Mouse (Mus musculus) forebrain, embryonic 14.5 days (tissue): ENCODE data around the gene Gnat1. TPM values are rescaled to one million over a fixed set of nuclear protein-coding genes. Genes with fewer than 3 reads are reported as not detected.

Experiments used
- ATAC-seq: fragments of 200-750 bp; cut with Nextera tagmentation; 2 replicates; pipeline ENCODE4 v1.8.0; 2017; ENCODE audit warnings: mild to moderate bottlenecking, moderate library complexity
- DNase-seq: peaks from one replicate; pipeline ENCODE4 v3.0.0-alpha.2; 2015; ENCODE audit warnings: low spot score
- H3K27ac ChIP-seq: fragments of 300-500 bp; sonication (generic); 2 replicates; pipeline ENCODE4 v1.5.1; 2014; ENCODE audit warnings: low read depth, mild to moderate bottlenecking, control low read depth, low read length, moderate library complexity
- H3K27me3 ChIP-seq: fragments of 300-500 bp; sonication (generic); replicated peaks from 2 replicates; pipeline ENCODE4 v1.6.1; 2014; ENCODE audit warnings: low read length, control low read depth, mixed read lengths; ENCODE audit not compliant: control insufficient read depth, insufficient read depth
- H3K36me3 ChIP-seq: fragments of 300-500 bp; sonication (generic); 2 replicates; pipeline ENCODE4 v1.6.1; 2014; ENCODE audit warnings: low read length, control low read depth; ENCODE audit not compliant: control insufficient read depth, insufficient read depth
- H3K4me1 ChIP-seq: fragments of 300-500 bp; sonication (generic); 2 replicates; pipeline ENCODE4 v1.6.1; 2014; ENCODE audit warnings: antibody characterized with exemption, low read length, control low read depth; ENCODE audit not compliant: control insufficient read depth, insufficient read depth
- H3K4me2 ChIP-seq: fragments of 300-500 bp; sonication (generic); 2 replicates; pipeline ENCODE4 v1.6.1; 2014; ENCODE audit warnings: mild to moderate bottlenecking, control low read depth, low read length
- H3K4me3 ChIP-seq: fragments of 300-500 bp; sonication (generic); 2 replicates; pipeline ENCODE4 v1.5.1; 2014; ENCODE audit warnings: low read depth, low read length, control low read depth
- H3K9ac ChIP-seq: fragments of 300-500 bp; sonication (generic); 2 replicates; pipeline ENCODE4 v1.6.1; 2014; ENCODE audit warnings: mild to moderate bottlenecking, low read length, control low read depth, moderate library complexity
- H3K9me3 ChIP-seq: fragments of 300-500 bp; sonication (generic); replicated peaks from 2 replicates; pipeline ENCODE4 v1.6.1; 2016; ENCODE audit warnings: low read length, control low read depth, mixed read lengths; ENCODE audit not compliant: control insufficient read depth
- WGBS: fragments of 180-500 bp; shearing (Covaris S2); extraction: QIAGEN DNeasy Blood & Tissue Kit; methylation state at CpG from one replicate; pipeline ENCODE4 v1.1.7; 2014; 5-methylcytosine and 5-hydroxymethylcytosine counted together
- polyA plus RNA-seq: library from polyadenylated mRNA; unstranded; fragments of >200 nt; fragmentation: Nextera tagmentation; extraction: Ambion mirVana; gene quantifications from 2 replicates; pipeline ENCODE4 v1.2.1, GENCODE M21; 2014

Gene Gnat1
- polyA plus RNA-seq: 0.28 and 0.66 TPM in 2 replicates

DNA sequence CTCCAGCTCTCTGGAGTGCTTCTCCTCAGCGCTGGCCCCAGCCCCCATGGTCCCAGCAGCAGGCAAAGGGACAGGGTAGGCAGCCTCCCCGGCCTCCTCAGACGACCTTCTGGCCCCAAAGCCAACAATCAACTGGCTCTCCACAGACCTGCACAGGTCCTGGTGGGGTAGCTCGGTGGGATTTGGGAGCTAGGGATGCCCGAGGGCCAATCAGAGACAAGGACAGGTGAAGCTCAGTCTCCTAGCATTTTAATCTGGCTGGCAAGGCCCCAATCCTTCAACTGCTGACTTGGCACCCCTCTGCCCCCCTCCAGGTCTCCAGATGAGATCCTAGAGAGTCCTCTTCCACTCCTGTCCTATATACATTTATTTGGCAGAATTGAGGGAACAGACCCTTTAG, at the start of gene Gnat1:
Gene Gnat1 (minus strand): TSS at position 212 of the 400 bp plus-strand sequence.
- Histone ChIP-seq H3K27ac (no peak within 1 kb of the TSS), H3K4me2 (no peak within 1 kb of the TSS), H3K9ac (no peak within 1 kb of the TSS), H3K9me3 (no peaks in the 10 kb centered on the region), H3K4me1 (peaks cover 3% of the 10 kb centered on the region), H3K4me3 (no peak within 1 kb of the TSS), H3K27me3 (peaks cover 24% of the 10 kb centered on the region), H3K36me3 (peaks cover 20% of the 10 kb centered on the region)
- ATAC-seq: no peak
- no peak for DNase-seq
- WGBS: 61% methylated on average over 5 of the region's 5 CpGs

DNA sequence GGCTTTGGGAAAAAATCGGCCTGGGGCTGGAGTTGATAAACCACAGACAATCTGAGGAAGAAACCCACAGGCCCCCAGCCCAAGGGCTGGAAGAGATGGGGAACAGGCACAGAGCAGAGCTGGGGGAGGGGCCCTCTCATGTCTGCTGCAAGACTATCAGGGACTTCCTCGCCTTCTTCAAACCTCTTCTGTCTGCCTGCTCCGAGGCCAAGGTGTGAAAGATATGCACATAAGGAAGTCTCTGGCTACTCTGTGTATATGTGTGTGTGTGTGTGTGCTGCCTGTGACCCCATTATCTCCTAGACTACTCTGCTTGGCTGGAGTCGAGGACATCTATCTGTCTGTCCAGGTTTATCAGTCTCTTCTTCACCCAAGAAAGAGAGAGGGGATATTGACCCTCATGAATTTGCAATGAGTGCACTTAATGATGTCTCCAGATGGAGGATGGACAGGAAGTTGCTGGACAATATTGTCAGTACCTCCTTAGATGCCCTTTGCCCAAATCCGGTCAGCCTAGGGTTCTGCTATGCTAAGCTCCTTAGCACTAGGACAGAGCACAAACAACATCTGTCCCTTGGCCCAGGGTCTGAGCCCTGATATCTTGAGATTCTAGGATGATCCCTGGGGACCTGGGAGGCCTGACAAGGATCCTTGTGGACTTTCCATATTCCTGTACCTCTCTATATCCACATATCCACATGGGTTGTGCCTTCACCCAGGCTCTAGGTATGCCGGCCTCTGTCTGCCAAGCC, 49.6 kb upstream of the Gnat1 start:
- Histone ChIP-seq H3K9ac (no peak overlapping the region), H3K4me2 (no peak overlapping the region), H3K4me1 (peaks cover 24% of the 10 kb centered on the region), H3K36me3 (no peaks in the 10 kb centered on the region), H3K9me3 (no peaks in the 10 kb centered on the region), H3K27me3 (no peaks in the 10 kb centered on the region), H3K4me3 (no peak overlapping the region), H3K27ac (peak overlapping the region; percentile 78)
- ATAC-seq: no peak
- DNase-seq: no peak
- 79% methylated on average over 6 of the region's 6 CpGs for WGBS

DNA sequence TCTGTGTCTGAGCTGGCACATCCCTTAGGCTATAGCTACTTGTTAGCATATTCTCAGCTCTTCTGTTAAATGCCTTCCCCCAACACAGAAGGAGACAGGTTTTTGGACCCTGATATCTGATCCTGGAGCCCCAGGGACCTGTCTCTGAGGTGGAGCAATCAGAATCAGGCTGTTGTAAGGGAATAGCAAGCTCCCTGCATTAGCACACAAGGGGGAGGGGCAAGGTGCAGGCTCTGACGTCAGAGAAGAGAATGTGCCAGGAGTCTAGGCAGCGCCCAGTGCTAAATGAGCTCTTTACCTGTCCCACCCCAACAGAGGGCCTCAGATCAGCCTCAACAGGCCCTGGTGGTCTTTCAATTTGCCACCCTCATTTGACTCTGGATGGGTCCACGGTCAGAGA, 47.5 kb upstream of the Gnat1 start:
- Histone ChIP-seq H3K4me3 (no peak overlapping the region), H3K4me2 (no peak overlapping the region), H3K9me3 (no peaks in the 10 kb centered on the region), H3K36me3 (no peaks in the 10 kb centered on the region), H3K9ac (no peak overlapping the region), H3K4me1 (peaks cover 40% of the 10 kb centered on the region), H3K27me3 (no peaks in the 10 kb centered on the region), H3K27ac (no peak overlapping the region)
- no peak for ATAC-seq
- no peak for DNase-seq
- 42% methylated on average over 3 of the region's 3 CpGs for WGBS

DNA sequence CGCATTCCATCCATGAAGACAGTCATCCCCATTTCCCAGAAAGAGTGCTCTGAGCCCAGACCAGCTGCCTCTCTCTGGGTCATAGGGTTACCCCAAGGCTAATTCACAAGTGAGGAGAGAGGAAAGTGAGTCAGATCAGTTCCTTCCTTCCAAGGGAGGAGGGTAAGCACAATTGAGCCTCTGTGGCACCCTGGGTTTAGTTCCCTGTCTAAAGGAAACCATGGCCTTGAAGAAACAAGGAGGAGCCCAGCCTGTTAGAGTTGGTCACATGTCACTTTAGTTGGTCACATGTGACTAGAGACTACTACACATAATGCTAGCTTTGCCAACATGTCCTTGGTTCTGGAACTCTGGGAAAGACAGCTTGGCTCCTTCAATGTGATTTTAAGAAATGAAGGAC, 45.3 kb upstream of the Gnat1 start:
- no peaks in the 10 kb centered on the region for H3K9me3 ChIP-seq
- H3K27me3 ChIP-seq: no peaks in the 10 kb centered on the region
- no peak overlapping the region for H3K9ac ChIP-seq
- H3K4me1 ChIP-seq: peaks cover 33% of the 10 kb centered on the region
- DNase-seq (no peak), ATAC-seq (no peak)
- no peak overlapping the region for H3K4me3 ChIP-seq
- no peaks in the 10 kb centered on the region for H3K36me3 ChIP-seq
- no peak overlapping the region for H3K4me2 ChIP-seq
- H3K27ac ChIP-seq: no peak overlapping the region
- 100% methylated on average over 1 of the region's 1 CpGs for WGBS

DNA sequence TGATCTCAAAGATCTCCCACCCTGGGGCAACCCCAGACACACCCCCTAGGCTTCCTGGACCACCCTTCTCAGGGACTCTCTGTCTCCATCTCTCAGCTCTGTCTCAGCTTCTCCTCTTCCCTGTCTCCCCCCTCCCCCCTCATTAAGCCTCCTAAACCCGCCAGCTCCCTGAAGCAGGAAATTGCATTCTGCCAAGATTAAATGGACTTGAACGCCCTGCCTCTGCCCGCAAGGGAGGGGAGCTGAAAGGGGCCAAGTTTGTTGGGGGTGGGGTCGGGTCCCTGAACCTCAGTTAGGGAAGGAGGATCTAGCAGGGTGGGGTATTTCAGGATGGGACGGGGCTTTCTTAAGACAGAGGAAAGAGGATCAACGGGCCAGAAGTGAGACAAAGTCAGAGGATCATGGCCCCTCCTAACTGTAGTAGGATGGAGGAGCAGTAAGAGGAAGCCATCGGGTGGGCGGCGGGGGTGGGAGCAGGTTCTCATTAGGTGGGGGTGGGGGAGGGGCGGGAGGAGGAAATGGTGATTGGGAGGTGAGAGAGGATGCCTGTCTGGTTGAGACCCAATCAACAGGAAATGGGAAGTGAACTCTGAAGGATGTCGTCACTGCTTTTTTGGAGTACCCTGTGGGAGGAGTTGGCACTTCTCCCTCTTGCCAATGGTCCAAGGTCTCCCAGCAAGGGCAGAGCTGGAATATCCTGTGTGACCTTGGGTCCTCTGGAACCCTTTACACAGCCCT, 44.5 kb upstream of the Gnat1 start:
- H3K9me3 ChIP-seq: no peaks in the 10 kb centered on the region
- H3K27ac ChIP-seq: no peak overlapping the region
- H3K9ac ChIP-seq: no peak overlapping the region
- H3K36me3 ChIP-seq: no peaks in the 10 kb centered on the region
- peak; percentile 80 for DNase-seq
- WGBS: 2% methylated on average over 11 of the region's 11 CpGs
- H3K4me1 ChIP-seq: peaks cover 25% of the 10 kb centered on the region
- peak overlapping the region; percentile 24; the same call in 1 of the 2 replicates for H3K4me2 ChIP-seq
- peak; percentile 75 for ATAC-seq
- H3K27me3 ChIP-seq: no peaks in the 10 kb centered on the region
- H3K4me3 ChIP-seq: no peak overlapping the region

DNA sequence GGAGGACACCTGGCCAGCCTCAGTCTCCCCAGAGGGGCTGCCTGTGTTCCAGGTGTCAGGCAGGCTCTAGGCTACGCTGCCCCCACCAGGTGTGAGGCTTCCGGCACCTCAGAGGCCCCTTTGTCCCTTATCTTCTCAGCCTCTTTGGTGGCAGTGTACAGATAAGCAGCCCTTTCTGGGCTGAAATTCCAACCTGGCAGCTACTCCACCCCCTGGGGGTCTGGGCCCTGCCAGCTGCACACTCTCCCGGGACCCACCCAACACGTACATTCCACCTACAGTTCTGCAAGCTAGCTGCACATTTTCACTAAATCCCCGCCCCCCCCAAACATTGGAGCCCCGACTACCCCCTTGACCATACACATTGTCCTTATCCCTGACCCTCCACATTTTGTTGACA, 43.8 kb upstream of the Gnat1 start:
- Histone ChIP-seq H3K4me1 (peaks cover 22% of the 10 kb centered on the region), H3K36me3 (no peaks in the 10 kb centered on the region), H3K9me3 (no peaks in the 10 kb centered on the region), H3K9ac (0 out of 2 replicates have a peak overlapping the region, but pooled peaks have one; percentile 32), H3K27ac (no peak overlapping the region), H3K4me2 (peak overlapping the region; percentile 24; the same call in 1 of the 2 replicates), H3K27me3 (no peaks in the 10 kb centered on the region), H3K4me3 (no peak overlapping the region)
- 17% methylated on average over 6 of the region's 6 CpGs for WGBS
- DNase-seq (no peak), ATAC-seq (peak; percentile 31; the same call in 1 of the 2 replicates)

DNA sequence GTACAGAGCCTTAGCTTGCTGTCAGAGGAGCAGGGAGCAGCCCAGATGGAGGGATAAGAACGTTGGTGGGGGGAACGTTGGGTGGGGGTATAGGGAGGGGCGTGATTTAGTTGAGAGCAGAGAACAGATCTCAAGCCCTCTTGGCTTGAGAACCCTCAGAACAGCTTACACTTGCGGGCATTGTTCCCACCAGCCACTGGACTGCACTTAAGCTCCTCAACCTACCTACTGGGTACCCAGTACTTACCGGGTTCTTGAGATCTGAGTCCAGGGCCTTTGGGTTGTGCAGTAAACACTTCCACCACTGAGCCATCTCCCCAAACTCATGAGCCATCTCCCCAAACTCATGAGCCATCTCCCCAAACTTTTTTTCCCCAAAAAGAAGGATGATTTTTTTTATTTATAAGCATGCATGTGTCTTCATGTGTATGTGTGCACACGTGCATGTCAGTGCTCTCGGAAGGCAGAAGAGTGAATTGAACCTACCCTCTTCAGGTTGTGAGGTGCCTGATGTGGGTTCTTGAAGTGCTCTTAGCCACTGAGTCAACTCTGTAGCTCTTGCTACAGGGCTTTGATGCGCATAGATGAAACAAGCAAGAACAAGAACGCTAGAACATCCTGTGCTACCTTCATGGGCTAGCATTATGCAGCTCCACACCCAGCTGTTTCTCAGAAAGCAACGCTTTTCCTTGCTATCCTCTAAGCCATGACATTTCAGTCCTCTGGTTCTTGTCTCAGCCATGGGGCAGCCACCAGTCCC, 39.4 kb upstream of the Gnat1 start:
- Histone ChIP-seq H3K27me3 (no peaks in the 10 kb centered on the region), H3K36me3 (no peaks in the 10 kb centered on the region), H3K4me1 (peaks cover 23% of the 10 kb centered on the region), H3K4me2 (no peak overlapping the region), H3K4me3 (no peak overlapping the region), H3K9me3 (no peaks in the 10 kb centered on the region), H3K9ac (no peak overlapping the region), H3K27ac (no peak overlapping the region)
- DNase-seq (no peak), ATAC-seq (no peak)
- 81% methylated on average over 10 of the region's 10 CpGs for WGBS

DNA sequence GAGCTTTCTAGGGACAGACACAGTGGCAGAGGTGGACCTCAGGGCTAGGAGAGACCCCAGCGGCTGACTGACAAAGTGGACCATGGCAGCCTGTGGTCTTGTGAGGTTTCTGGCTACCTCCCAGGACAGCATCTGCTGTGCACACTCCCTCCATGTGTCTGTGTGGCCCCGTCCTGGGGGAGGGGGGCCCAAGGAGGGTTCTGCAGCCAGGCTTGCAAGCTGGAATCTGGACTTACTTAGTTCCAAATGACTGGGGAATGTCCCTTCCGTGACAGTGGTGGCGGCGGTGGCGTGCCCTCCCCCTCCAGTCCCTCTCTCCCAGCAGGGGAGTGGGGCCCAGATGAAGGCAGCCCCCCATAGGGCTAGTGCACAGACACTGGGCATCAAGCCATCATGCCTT, 37.4 kb upstream of the Gnat1 start:
- no peak overlapping the region for H3K27ac ChIP-seq
- H3K9me3 ChIP-seq: no peaks in the 10 kb centered on the region
- no peak overlapping the region for H3K4me2 ChIP-seq
- H3K36me3 ChIP-seq: no peaks in the 10 kb centered on the region
- H3K4me1 ChIP-seq: peaks cover 9% of the 10 kb centered on the region
- ATAC-seq (no peak), DNase-seq (no peak)
- H3K9ac ChIP-seq: no peak overlapping the region
- 42% methylated on average over 6 of the region's 6 CpGs for WGBS
- H3K27me3 ChIP-seq: no peaks in the 10 kb centered on the region
- H3K4me3 ChIP-seq: no peak overlapping the region
